Mouse (Mus musculus): ENCODE measurements around the gene Specc1l. TPM values are rescaled to one million over a fixed set of nuclear protein-coding genes. Genes with fewer than 3 reads are reported as not detected.

The Specc1l gene
- polyA plus RNA-seq, 1 experiment from 2014 or later: 24.1 TPM

DNA sequence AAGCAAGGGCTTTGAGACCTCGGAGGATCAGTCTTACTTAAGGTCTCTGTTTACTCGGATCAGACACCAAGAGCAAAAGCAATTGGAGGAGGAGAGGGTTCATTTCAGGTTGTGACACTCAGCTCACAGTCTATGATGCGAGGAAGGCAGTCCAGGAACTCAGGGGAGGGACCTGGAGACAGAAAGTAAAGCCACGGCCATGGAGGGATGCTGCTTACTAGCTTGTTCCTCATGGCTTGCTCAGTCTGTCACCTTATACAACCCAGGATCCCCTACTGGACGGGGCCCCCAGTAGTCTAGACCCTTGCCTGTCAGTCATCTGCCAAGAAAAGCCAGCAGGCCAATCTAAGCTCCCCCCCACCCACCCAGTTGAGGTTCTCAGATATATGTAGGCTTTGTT lies 33.0 kb upstream of the Specc1l start:
- Histone ChIP-seq H3K27me3 (ENCODE audit: control insufficient read depth, insufficient read depth, low read length) (no peaks in the 10 kb centered on the region), H3K4me1 (ENCODE audit: control insufficient read depth, insufficient read depth, low read length) (no peaks in the 10 kb centered on the region), H3K36me3 (replicated peaks; ENCODE audit: control insufficient read depth, insufficient read depth, low read depth, low read length) (peaks cover 15% of the 10 kb centered on the region), H3K9me3 (replicated peaks; ENCODE audit: control insufficient read depth, low read length) (no peaks in the 10 kb centered on the region), H3K4me2 (ENCODE audit: low read depth, low read length) (no peak overlapping the region), H3K27ac (replicated peaks; ENCODE audit: low read depth, low read length) (no peak overlapping the region), H3K4me3 (ENCODE audit: low read depth, low read length) (no peak overlapping the region), H3K9ac (replicated peaks; ENCODE audit: low read length) (no peak overlapping the region)
- ATAC-seq (replicated peaks; ENCODE audit: insufficient number of reproducible peaks, low FRiP score, low TSS enrichment, low read depth): no peak
- DNase-seq (ENCODE audit: low spot score): no peak
- WGBS: 93% methylated on average over 5 of the region's 5 CpGs

DNA sequence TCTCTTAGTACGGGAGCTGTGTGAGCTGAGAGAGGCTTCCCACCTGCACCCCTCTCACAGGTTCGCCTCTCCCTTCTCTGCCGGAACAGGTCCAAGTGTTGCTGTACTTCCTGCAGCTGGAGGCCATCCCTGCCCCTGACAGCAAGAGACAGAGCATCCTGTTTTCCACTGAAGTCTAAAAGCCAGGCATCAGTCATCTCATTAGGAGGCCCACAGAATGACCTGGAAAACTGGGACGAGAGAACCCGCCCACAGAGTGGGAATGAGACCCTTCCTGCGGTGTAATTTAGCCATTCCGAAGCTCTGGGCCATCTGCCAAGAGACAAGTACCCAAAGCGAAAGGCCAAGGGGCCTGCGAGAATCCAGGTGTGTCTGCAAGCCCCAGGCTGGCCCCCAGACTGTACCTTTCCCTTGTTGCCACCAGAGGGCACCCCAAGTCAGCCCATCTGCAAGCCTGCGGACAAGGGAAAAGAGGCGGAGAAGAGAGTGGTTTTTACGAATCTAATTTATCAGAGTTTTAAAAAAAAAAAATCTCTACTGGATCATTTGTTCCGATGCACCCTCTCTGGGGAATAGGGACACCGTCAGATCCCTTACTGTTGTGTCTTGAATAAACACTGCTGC lies 29.6 kb upstream of the Specc1l start:
- no peak overlapping the region for H3K27ac ChIP-seq (replicated peaks; ENCODE audit: low read depth, low read length)
- DNase-seq (ENCODE audit: low spot score): peak; percentile 76
- H3K4me3 ChIP-seq (ENCODE audit: low read depth, low read length): no peak overlapping the region
- H3K9me3 ChIP-seq (replicated peaks; ENCODE audit: control insufficient read depth, low read length): no peaks in the 10 kb centered on the region
- no peaks in the 10 kb centered on the region for H3K4me1 ChIP-seq (ENCODE audit: control insufficient read depth, insufficient read depth, low read length)
- H3K9ac ChIP-seq (replicated peaks; ENCODE audit: low read length): no peak overlapping the region
- WGBS: 46% methylated on average over 14 of the region's 14 CpGs
- H3K27me3 ChIP-seq (ENCODE audit: control insufficient read depth, insufficient read depth, low read length): no peaks in the 10 kb centered on the region
- H3K4me2 ChIP-seq (ENCODE audit: low read depth, low read length): no peak overlapping the region
- no peak for ATAC-seq (replicated peaks; ENCODE audit: insufficient number of reproducible peaks, low FRiP score, low TSS enrichment, low read depth)
- H3K36me3 ChIP-seq (replicated peaks; ENCODE audit: control insufficient read depth, insufficient read depth, low read depth, low read length): peaks cover 10% of the 10 kb centered on the region; the same call in 1 of the 2 replicates

DNA sequence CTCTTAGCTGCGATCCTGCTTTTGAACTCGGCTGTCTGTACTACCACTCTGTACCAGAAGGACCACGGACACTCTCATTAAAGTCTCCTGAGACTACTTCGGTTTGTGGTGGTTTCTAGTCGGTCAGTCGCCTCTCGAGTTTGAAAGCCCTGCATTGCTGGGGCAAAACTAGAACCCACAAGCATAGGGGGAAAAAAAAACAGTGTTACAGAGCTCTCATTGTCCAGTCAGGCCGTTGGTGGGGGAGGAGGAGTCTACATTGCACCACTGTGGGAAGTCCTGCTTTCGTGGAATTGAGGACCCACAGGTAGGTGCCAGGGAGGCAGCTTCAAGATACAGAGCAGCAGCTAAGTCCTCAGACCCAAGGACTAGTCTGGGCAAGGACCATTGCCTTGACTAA lies 27.0 kb upstream of the Specc1l start:
- peaks cover 2% of the 10 kb centered on the region; the same call in 1 of the 2 replicates for H3K36me3 ChIP-seq (replicated peaks; ENCODE audit: control insufficient read depth, insufficient read depth, low read depth, low read length)
- no peak for ATAC-seq (replicated peaks; ENCODE audit: insufficient number of reproducible peaks, low FRiP score, low TSS enrichment, low read depth)
- 86% methylated on average over 9 of the region's 9 CpGs for WGBS

DNA sequence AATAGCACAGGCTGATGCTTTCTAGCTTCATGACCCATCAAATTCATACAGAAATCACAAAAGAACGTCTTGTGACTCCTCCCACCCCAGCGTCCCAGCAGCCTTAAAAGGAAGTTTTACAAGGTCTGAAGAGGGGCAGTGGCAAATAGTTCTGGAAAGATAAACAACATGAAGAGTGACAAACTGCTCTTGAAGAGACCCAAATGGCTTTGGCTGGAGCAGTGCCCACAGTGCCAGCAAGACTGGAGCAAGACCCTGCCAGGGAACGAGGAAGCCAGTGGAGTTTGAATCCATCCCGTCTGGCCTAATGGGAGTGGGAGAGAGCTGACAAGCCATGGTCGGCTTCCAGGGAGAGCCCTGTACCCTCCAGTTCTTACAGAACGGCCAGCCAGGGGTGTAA lies 25.3 kb upstream of the Specc1l start:
- Histone ChIP-seq H3K4me2 (ENCODE audit: low read depth, low read length) (no peak overlapping the region), H3K27me3 (ENCODE audit: control insufficient read depth, insufficient read depth, low read length) (no peaks in the 10 kb centered on the region), H3K27ac (replicated peaks; ENCODE audit: low read depth, low read length) (no peak overlapping the region), H3K36me3 (replicated peaks; ENCODE audit: control insufficient read depth, insufficient read depth, low read depth, low read length) (no peaks in the 10 kb centered on the region), H3K9ac (replicated peaks; ENCODE audit: low read length) (no peak overlapping the region), H3K4me3 (ENCODE audit: low read depth, low read length) (no peak overlapping the region), H3K4me1 (ENCODE audit: control insufficient read depth, insufficient read depth, low read length) (no peaks in the 10 kb centered on the region), H3K9me3 (replicated peaks; ENCODE audit: control insufficient read depth, low read length) (no peaks in the 10 kb centered on the region)
- DNase-seq (ENCODE audit: low spot score) (no peak), ATAC-seq (replicated peaks; ENCODE audit: insufficient number of reproducible peaks, low FRiP score, low TSS enrichment, low read depth) (no peak)
- 70% methylated on average over 6 of the region's 6 CpGs for WGBS

More for the DNA sequence above, 27.0 kb upstream of the Specc1l start:
- H3K27ac ChIP-seq (replicated peaks; ENCODE audit: low read depth, low read length): no peak overlapping the region
- H3K4me3 ChIP-seq (ENCODE audit: low read depth, low read length): no peak overlapping the region
- no peak for DNase-seq (ENCODE audit: low spot score)
- H3K9me3 ChIP-seq (replicated peaks; ENCODE audit: control insufficient read depth, low read length): no peaks in the 10 kb centered on the region
- no peak overlapping the region for H3K9ac ChIP-seq (replicated peaks; ENCODE audit: low read length)
- no peak overlapping the region for H3K4me2 ChIP-seq (ENCODE audit: low read depth, low read length)
- H3K27me3 ChIP-seq (ENCODE audit: control insufficient read depth, insufficient read depth, low read length): no peaks in the 10 kb centered on the region
- H3K4me1 ChIP-seq (ENCODE audit: control insufficient read depth, insufficient read depth, low read length): no peaks in the 10 kb centered on the region

DNA sequence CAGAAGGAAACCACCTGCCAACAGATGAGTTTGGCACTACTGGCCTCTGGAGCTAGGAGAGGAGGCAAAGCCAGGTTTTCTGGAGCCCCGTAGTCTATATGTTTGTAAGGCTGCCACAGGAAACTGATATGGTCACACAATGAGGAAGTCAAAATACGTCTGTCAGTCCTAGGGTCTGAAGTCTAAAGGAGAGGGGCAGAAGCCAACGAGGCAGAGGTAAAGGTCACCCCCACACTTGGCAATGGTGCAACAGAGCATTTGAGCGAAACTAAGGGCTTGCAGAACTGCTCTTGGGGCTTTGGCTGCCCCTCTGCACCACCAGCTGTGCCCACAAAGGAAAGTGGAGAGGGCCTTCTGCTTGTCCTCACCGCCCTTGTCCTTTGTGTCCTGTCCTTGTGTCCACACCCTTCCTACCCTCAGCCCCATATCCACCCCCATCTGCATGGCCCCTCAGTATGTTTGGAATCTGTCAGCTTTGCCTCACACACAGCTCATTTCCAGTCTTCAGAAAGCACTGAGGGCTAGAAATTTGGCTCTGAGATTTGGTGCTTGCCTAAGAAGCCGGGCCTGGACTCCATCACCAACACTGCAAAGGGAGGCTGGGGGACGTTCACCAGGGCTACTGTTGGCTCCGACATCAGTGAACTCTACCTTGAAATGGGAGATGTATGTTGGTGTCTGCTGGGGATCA lies 24.4 kb upstream of the Specc1l start:
- H3K36me3 ChIP-seq (replicated peaks; ENCODE audit: control insufficient read depth, insufficient read depth, low read depth, low read length): no peaks in the 10 kb centered on the region
- DNase-seq (ENCODE audit: low spot score) (no peak), ATAC-seq (replicated peaks; ENCODE audit: insufficient number of reproducible peaks, low FRiP score, low TSS enrichment, low read depth) (no peak)
- H3K4me2 ChIP-seq (ENCODE audit: low read depth, low read length): no peak overlapping the region
- H3K27ac ChIP-seq (replicated peaks; ENCODE audit: low read depth, low read length): no peak overlapping the region
- H3K27me3 ChIP-seq (ENCODE audit: control insufficient read depth, insufficient read depth, low read length): no peaks in the 10 kb centered on the region
- H3K9me3 ChIP-seq (replicated peaks; ENCODE audit: control insufficient read depth, low read length): no peaks in the 10 kb centered on the region
- 76% methylated on average over 8 of the region's 8 CpGs for WGBS
- no peaks in the 10 kb centered on the region for H3K4me1 ChIP-seq (ENCODE audit: control insufficient read depth, insufficient read depth, low read length)
- no peak overlapping the region for H3K9ac ChIP-seq (replicated peaks; ENCODE audit: low read length)
- no peak overlapping the region for H3K4me3 ChIP-seq (ENCODE audit: low read depth, low read length)

DNA sequence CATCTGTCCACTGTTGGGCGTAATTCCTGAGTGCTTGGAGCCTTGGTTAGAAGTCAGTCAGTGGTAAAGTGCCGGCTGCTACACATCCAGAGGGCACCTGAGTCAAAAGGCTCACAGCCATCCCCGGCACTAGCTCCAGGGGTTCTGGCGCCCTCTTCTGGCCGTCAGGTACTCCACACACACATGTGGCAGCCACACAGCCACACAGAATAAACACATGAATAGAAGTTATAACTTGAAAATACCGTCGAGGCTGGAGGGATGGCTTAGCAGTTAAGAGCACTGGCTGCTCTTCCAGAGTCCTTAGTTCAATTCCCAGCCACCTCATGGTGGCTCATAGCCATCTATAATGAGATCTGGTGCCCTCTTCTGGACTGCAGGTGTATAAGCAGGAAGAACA lies 20.2 kb upstream of the Specc1l start:
- Histone ChIP-seq H3K9me3 (replicated peaks; ENCODE audit: control insufficient read depth, low read length) (no peaks in the 10 kb centered on the region), H3K4me3 (ENCODE audit: low read depth, low read length) (no peak overlapping the region), H3K9ac (replicated peaks; ENCODE audit: low read length) (no peak overlapping the region), H3K27me3 (ENCODE audit: control insufficient read depth, insufficient read depth, low read length) (no peaks in the 10 kb centered on the region), H3K27ac (replicated peaks; ENCODE audit: low read depth, low read length) (no peak overlapping the region), H3K4me1 (ENCODE audit: control insufficient read depth, insufficient read depth, low read length) (no peaks in the 10 kb centered on the region), H3K36me3 (replicated peaks; ENCODE audit: control insufficient read depth, insufficient read depth, low read depth, low read length) (no peaks in the 10 kb centered on the region), H3K4me2 (ENCODE audit: low read depth, low read length) (no peak overlapping the region)
- 46% methylated on average over 7 of the region's 7 CpGs for WGBS
- DNase-seq (ENCODE audit: low spot score) (no peak), ATAC-seq (replicated peaks; ENCODE audit: insufficient number of reproducible peaks, low FRiP score, low TSS enrichment, low read depth) (no peak)

DNA sequence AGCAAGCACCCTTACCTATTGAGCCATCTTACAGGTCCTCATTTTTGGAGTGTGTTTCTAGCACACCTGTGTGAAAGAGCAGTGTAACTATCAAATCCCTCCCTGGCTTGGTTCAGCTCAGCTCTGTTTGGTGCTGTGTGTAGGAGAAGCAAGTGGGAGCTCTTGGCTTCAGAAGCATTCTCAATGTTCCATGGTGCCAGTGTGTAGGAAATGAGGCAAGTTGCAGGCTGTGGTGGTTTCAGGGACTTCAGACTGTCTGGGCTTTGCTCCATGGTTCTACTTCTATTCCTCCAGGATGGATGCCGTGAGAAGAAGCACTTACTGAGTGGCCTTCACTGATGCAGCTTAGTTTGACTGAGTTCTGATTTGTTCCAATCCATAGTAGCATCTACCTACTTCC lies 14.1 kb upstream of the Specc1l start:
- ATAC-seq (replicated peaks; ENCODE audit: insufficient number of reproducible peaks, low FRiP score, low TSS enrichment, low read depth) (no peak), DNase-seq (ENCODE audit: low spot score) (no peak)
- Histone ChIP-seq H3K4me1 (ENCODE audit: control insufficient read depth, insufficient read depth, low read length) (no peaks in the 10 kb centered on the region), H3K9me3 (replicated peaks; ENCODE audit: control insufficient read depth, low read length) (no peaks in the 10 kb centered on the region), H3K9ac (replicated peaks; ENCODE audit: low read length) (no peak overlapping the region), H3K27me3 (ENCODE audit: control insufficient read depth, insufficient read depth, low read length) (no peaks in the 10 kb centered on the region), H3K4me3 (ENCODE audit: low read depth, low read length) (no peak overlapping the region), H3K27ac (replicated peaks; ENCODE audit: low read depth, low read length) (no peak overlapping the region), H3K36me3 (replicated peaks; ENCODE audit: control insufficient read depth, insufficient read depth, low read depth, low read length) (no peaks in the 10 kb centered on the region), H3K4me2 (ENCODE audit: low read depth, low read length) (no peak overlapping the region)
- 68% methylated on average over 1 of the region's 1 CpGs for WGBS

DNA sequence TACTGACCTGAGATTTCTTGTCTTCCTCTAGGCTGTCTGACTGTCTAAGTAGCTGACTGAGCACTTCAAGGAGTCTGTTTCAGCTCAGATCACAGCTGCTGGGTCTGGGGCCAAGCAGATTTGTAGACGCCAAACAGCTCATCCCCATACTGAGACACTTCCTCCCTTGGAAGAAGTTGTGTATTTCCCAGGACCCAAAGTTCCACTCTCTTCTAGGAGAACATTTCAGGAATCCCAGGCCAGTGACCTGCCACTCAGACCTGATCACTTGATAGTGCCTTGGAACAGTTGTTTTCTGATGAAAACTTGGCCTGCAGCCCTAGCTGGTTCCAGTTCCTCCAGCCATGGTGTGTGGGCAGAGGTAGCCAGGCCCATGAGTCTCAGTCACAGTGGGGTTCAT lies 11.1 kb upstream of the Specc1l start:
- Histone ChIP-seq H3K27ac (replicated peaks; ENCODE audit: low read depth, low read length) (no peak overlapping the region), H3K9ac (replicated peaks; ENCODE audit: low read length) (no peak overlapping the region), H3K9me3 (replicated peaks; ENCODE audit: control insufficient read depth, low read length) (no peaks in the 10 kb centered on the region), H3K36me3 (replicated peaks; ENCODE audit: control insufficient read depth, insufficient read depth, low read depth, low read length) (no peaks in the 10 kb centered on the region), H3K4me2 (ENCODE audit: low read depth, low read length) (no peak overlapping the region), H3K4me3 (ENCODE audit: low read depth, low read length) (no peak overlapping the region), H3K27me3 (ENCODE audit: control insufficient read depth, insufficient read depth, low read length) (no peaks in the 10 kb centered on the region), H3K4me1 (ENCODE audit: control insufficient read depth, insufficient read depth, low read length) (no peaks in the 10 kb centered on the region)
- no peak for DNase-seq (ENCODE audit: low spot score)
- ATAC-seq (replicated peaks; ENCODE audit: insufficient number of reproducible peaks, low FRiP score, low TSS enrichment, low read depth): no peak
- 73% methylated on average over 1 of the region's 1 CpGs for WGBS
